Mouse (Mus musculus): ENCODE measurements around the gene Casz1. TPM values are rescaled to one million over a fixed set of nuclear protein-coding genes. Genes with fewer than 3 reads are reported as not detected.

The Casz1 gene
- polyA plus RNA-seq, 3 experiments from 2014 or later, result 0.58 to 1.8 (median 0.80) TPM

GRCm38 (mm10) chr4:148909566-148909965 is 105.3 kb downstream of the Casz1 start:
- ATAC-seq, result no peak

DNA sequence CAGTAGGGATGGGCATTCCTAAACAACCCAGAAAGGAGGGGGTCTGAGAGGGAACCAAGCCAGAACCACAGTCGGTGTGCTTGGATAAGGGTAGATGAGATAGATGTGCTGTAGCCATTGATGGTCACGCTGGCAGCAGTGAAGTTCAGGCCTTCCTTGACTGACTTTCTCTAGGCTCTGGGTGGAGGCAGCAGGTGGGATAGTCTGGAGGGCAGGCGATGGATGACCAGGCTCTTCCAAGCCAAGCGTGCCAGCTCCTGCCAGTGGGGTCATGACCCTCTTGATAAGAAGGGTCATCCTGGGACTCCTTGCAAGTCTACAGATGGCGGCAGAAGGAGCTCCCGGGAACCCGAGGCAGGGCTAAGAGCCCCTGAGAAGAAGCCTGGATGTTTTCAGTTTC is 107.9 kb downstream of the Casz1 start:
- ATAC-seq, result no peak

DNA sequence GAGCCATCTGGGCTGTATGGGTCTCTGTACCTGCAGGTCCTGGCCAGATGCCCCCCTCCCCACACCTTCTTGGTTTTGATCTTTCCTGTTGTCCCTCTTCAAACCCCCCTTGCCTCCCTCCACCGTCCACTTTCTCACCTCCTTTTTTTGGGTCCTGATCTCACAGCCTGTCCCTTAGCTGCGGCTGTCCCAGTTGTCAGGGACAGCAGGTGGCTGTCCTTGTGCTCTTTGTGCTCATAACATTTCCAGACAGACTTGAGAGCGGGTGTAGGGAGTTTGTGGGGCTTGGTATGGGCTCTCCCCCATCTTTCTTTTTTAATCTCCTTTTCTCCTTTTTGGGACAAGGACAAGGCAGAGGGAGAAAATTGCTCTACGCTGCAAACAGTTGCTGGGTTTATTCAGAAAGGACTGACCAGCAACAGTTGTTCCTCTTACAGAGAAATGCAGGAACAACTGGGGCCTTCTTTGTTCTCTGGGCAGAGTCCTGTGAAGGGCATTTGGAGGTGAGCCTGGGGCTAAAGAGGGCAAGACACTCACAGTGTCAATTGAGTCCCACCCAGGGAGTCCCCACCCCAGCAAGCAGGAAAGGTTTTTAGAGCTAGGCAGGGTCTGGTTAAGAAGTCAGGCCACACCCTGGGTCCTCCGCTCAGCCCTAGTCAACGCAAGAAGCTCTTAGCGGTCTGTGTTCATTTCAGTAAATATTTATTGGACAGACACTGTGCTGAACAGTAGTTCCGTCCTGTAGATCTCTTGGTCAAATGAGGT is 108.8 kb downstream of the Casz1 start:
- ATAC-seq, result no peak

- ATAC-seq, result no peak
Observed at GRCm38 (mm10) chr4:148914863-148915622, 110.8 kb downstream of the Casz1 start.

- no peak for ATAC-seq
Observed at GRCm38 (mm10) chr4:148915849-148916248, 111.6 kb downstream of the Casz1 start.

DNA sequence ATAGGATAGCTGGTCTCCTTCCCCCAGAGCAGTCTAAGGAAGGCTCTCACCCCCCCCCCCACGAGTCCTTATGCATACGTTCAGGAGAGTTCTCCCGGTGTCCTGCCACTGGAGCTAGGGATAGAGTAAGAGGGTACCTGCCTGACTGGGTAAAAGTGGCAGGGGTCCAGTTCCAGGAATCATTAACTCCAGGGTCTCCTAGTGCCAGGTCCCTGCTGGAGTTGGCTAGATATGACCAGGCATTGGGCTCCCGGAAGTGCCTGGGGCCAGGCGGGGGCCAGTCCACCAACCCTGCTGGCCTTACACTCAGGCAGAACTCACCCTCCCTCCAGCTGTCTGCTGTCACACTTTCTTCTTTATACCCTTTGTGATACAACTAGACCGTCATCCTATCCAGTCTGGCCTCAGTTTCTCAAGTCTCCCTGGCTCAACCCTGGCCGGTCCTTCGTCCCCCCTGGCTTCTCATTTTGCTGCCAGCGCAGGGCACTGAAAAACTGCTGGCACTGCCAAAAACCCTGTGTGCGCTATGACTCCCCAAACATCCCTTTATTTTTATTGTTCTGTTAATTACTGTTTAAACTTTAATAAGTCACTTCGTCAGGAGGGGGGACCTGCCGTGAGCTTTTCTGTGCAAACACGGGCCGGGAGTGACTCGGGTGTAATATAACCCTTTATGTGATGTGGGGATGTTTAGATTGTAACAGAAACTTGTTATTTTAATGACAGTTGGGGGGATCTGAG is 114.6 kb downstream of the Casz1 start:
- no peak for ATAC-seq

DNA sequence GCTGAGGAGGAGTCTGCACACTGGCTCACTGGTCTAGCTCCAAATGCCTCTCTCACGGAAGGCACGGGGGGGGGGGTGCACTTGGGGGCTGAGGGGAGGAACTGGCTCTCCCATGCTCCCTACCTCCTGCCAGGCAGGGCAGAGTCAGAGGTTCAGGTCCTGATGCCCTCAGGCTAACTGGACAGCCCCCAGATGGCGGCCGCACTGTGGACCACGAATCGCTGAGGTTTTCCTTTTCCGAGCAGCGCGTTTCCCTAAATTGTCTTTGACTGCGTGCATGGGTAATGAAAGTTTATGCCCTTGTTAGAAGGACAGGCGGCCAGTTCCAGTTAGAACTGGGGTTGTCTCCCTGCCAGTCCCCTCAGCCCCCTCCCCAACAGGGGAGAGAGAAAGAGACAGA is 116.4 kb downstream of the Casz1 start:
- ATAC-seq, result no peak

GRCm38 (mm10) chr4:148922221-148922700 is 118.0 kb downstream of the Casz1 start:
- ATAC-seq, result no peak

- ATAC-seq, result no peak
Observed at GRCm38 (mm10) chr4:148923414-148923813, 119.2 kb downstream of the Casz1 start.

DNA sequence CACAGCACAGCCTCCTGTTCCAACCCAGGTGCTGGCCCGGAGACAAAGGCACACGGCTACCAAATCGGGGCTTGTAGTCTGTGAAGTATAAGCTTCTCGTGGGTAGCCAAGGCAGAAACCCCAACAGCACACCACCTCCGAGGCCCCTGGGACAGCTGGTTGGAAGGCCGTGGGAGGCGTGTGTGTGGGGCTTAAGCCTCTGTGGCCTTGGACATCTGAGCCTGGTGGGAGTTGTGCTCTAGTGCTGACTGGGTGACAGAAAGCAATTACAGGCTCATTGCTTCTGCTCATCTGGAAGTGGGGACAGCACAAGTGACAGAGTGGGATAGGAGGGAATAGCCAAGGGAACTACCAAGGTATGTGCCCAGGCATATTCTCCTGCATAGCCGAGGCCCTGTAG is 119.7 kb downstream of the Casz1 start:
- no peak for ATAC-seq

- ATAC-seq, result no peak
Observed at GRCm38 (mm10) chr4:148925589-148926359, 121.5 kb downstream of the Casz1 start.

- ATAC-seq, result no peak
Observed at GRCm38 (mm10) chr4:148926459-148926858, 122.2 kb downstream of the Casz1 start.

- ATAC-seq, result no peak
Observed at GRCm38 (mm10) chr4:148928316-148928715, 124.1 kb downstream of the Casz1 start.

- ATAC-seq, result no peak
Observed at GRCm38 (mm10) chr4:148928876-148929275, 124.6 kb downstream of the Casz1 start.

DNA sequence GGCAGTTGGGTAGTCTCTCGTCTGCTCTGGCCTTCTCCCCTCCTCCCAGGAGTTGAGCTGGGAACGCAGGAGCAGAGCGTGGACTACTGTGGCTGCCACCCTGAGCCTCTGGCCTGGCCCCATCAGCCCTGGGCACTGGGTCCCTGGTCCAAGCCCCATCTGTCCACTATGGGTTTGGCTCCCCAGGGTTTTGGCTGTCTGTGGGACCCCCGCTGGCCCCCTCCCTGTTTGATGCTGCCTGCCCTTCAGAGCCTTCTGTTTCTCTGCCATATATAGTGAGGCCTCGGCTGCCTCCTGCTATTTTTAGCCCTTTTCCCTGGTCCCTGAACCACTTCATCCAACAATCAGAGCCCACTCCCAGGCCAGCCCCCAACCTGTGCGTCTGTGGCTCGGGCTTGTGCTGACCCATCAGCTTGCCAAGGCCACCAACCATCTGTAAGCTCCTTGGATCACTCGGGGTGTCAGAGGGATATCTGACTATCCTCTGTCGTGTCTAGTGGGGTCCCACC is 126.5 kb downstream of the Casz1 start:
- ATAC-seq, result no peak

DNA sequence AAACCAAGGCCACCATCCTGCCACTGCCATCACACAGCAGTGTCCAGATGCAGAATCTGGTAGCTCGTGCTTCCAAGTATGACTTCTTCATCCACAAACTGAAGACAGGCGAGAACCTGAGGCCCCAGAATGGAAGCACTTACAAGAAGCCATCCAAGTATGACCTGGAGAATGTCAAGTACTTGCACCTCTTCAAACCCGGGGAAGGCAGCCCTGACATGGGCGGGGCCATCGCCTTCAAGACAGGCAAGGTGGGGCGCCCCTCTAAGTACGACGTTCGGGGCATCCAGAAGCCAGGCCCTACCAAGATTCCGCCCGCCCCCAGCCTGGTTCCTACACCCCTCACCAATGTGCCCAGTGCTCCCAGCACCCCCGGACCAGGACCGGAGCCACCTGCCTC is 128.9 kb downstream of the Casz1 start:
- ATAC-seq, result no peak

DNA sequence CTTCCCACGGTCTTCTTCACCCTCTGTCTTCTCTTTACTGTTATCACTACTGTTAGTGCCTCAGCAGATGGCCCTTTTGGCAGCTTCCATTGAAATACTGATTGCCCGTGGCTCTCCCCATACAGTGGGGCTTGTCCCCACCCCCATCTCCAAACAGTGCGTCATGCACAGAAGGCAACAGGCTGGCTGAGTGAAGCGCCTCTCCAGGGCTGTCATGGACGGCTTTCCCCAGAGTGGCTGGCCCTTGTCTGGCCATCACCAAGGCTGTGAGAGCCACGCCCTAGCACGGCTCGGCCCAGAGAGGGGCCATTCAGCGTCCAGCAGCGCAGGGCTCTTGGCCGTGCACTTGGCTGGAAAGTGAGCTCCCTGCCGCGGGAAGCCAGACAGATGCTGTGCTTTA is 131.0 kb downstream of the Casz1 start:
- no peak for ATAC-seq

- no peak for ATAC-seq
Observed at GRCm38 (mm10) chr4:148936111-148936510, 131.9 kb downstream of the Casz1 start.

DNA sequence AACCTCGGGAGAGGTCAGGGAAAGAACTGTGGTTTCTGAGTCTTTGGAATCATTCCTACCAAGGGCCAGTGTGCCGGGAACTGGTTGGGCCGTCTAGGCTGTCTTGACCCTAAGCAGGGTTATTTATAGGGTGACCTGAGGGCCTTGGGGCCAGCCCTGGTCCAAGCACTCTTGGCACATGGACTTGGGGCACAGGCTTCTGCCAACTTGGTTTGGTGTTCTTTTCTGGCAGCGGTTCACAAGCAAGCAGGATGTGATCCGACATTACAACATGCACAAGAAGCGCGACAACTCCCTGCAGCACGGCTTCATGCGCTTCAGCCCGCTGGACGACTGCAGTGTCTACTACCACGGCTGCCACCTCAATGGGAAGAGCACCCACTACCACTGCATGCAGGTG is 132.5 kb downstream of the Casz1 start:
- no peak for ATAC-seq

DNA sequence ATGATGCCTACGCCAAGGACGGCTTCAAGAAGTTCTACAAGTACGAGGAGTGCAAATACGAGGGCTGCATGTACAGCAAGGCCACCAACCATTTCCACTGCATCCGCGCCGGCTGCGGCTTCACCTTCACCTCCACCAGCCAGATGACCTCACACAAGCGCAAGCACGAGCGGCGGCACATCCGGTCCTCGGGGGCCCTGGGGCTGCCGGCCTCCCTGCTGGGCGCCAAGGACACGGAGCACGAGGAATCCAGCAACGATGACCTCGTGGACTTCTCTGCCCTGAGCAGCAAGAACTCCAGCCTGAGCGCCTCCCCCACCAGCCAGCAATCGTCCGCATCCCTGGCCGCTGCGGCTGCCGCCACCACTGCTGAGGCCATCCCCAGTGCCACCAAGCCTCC is 134.3 kb downstream of the Casz1 start:
- no peak for ATAC-seq

DNA sequence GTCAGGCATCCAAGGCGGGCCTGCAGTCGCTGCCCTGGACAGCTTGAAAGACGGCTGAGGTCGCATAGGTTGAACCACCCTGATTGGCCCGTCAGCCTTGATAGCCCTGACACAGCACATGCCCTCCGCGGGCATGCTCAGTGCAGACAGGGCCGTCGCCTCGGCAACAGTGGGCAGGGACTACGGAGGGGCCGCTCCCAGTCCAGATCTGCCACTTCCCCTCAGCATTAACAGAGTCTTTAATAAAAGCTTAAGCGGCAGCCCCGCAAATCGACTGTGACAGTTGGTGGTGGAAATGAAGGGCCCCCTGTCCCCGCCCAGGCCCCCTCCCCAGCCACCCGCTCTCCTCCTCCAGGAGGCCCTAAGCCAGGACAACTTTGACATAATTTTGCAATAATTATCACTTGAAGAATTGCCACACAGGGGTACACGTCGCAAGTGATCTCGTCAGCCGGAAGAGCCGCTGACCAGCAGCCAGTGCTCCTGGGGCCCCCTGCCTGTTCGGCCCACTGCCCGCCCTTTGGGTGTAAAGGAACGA is 136.5 kb downstream of the Casz1 start:
- peak; percentile 65 for ATAC-seq

DNA sequence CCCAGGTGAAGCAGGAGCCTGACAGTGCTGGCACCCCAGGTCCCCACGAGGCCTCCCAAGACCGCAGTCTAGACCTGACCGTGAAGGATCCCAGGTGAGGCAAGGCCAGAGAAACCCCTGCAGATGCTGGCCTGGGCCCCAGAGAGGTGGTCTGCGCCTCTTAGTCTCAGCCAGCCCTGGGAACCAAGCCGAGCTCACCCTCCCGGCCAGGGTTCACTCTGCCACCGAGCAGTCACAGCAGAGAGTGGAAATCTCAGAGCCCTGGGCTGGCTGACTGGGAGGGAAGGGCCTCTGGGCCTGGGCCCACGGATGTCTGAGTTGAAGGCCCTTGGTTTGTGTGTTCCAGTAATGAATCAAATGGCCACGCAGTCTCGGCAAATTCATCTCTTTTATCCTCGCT is 137.1 kb downstream of the Casz1 start:
- ATAC-seq, result no peak

All from inflammation-experienced regulatory T-cells, adult 6 months (primary cell).